Mouse (Mus musculus) ovary, postnatal 36 days (tissue): ENCODE measurements at regions not wholly inside any gene's neighbourhood (a gene's known extent, or its start where the extent isn't known, plus 50 kb on each side); places are given as distances from the start of the nearest gene placed in this dataset.

Experiments
- DNase-seq: peaks from one replicate; pipeline ENCODE4 v3.0.0; 2022; ENCODE audit warnings: low spot score, mixed read lengths

DNA sequence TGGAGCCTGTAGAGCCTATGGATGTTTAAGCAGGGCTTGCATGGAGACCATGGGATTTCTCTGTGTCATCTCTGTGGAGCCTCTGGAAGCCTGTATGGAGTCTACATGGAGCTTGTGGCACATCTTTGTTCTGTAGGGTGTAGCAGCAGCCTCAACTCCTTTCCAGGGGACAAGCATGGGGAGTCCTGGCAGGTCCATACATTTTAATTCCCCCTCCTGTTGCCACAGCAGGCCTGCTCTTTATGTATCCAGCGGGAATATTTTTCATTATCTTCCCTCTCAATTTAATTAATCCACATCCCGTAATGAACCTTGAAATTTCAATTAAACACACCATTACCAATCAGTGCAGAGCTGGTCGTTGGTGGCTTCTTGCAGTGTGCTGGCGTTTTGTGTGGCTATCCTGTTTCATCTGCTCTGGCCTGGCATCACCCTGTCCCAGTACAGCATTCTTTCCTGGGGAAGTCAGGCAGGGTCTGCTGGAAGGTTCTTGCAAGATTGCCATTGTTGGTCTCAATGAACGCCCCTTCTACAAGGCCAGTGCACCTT is 81.8 kb upstream of the Hdac4 start:
- DNase-seq: no peak

- DNase-seq: no peak
Observed at GRCm38 (mm10) chr1:92275388-92275787, 79.9 kb upstream of the Hdac4 start.

GRCm38 (mm10) chr1:92273760-92274159 is 78.3 kb upstream of the Hdac4 start:
- DNase-seq: no peak

DNA sequence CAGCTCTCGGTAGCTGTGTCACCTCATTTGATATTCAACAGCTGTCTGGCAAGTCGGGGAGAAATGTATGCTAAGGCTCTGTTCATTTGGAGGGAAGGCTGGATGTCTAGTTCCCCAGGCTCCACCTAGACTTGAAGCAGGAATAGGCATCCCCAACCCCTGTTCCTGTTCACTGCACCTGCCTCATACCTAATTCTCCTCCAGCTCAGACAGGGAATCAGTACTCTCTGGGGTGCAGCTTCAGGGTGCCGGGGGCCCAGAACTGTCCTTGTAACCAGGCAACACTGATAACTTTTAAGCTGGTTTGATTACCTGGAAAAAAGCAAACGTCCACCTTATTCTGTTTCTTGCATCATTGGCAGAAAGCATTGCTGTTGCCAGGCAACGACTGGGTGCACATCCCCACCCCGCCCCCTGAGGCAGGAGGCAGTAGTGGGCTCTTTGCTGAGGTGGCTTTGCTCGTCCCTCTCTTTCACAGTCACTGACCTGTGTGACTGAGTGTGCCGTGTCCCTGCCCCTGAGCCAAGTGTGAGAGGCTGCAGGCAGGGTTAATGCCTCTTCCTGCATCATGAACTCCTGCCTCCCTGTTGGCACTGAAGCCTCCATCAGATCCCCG is 76.3 kb upstream of the Hdac4 start:
- DNase-seq: no peak

- no peak for DNase-seq
Observed at GRCm38 (mm10) chr1:92270486-92271058, 75.1 kb upstream of the Hdac4 start.

GRCm38 (mm10) chr1:92269464-92269863 is 74.0 kb upstream of the Hdac4 start:
- DNase-seq: no peak

- DNase-seq: peak; percentile 33
Observed at GRCm38 (mm10) chr1:92264941-92265340, 69.4 kb upstream of the Hdac4 start.

DNA sequence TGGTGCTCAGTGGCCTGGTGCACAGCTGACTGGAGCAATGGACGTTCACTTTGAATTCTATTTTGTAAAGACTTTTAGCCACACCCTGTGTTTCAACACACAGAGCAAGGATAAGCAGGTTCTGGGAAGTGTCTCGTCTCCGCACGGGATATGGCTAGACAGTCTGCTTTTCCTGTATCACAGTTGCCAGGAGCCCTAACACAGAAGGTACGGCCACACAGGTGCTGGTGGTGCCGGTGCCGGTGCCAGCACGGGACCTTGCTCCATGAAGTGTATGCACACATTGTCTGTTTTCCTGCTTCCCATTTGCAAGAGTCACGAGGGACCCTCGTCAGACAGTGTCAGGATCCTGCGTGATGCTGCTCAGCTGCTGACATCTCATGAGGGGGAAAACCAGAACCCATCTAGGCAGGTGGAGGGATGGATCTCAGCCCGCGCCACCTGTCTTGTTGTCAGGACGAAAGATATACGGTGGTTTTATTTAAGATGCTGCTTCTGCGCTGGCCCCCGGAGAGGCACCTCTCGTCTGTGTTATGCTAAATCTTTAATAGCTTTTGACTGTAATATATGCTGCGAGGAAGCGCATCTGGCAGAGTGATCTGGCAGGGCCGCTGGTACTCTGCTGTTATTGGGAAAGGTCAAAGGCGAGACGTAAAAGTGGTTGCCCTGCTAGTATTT is 64.4 kb upstream of the Hdac4 start:
- DNase-seq: no peak

- no peak for DNase-seq
Observed at GRCm38 (mm10) chr1:92258026-92258425, 62.5 kb upstream of the Hdac4 start.

GRCm38 (mm10) chr1:92253086-92253485 is 57.6 kb upstream of the Hdac4 start:
- no peak for DNase-seq

GRCm38 (mm10) chr1:92250594-92251463 is 55.3 kb upstream of the Hdac4 start:
- DNase-seq: no peak
